Mouse (Mus musculus) spleen, postnatal 36 days (tissue): Measurements from ENCODE around the gene Cd7.
"Not testable (repeated sequence)": the region's sequence is repeated elsewhere in the genome, so short reads cannot be mapped to it uniquely, and the experiment has no call there.

Source experiments
- DNase-seq, 2 experiments: peaks; one replicate each; pipeline ENCODE4 v3.0.0; 2022; ENCODE audit warnings: low spot score in 2 of 2, mixed read lengths in 1 of 2

The Cd7 gene

DNA sequence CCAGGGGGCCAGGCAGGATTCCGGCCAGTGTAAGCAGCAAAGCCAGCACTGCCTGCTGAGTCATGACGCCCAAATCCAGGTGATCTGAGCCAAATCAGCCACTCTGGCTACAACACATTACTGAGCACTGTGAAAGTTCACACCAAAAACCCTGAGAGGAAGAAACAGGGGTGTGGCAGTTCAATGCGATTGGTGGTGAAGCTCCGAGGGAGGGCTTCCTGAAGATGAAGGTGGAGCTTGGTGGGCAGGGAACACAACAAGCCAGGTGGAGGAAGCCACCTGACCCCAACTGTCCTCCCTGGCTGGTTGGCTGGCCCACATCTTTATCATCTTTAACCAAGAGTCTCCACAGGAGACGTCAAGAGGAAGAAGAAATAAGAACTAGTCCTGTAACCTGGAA, at the start of gene Cd7:
Gene Cd7, minus strand, starts transcription at position 117 of the 400 bp plus-strand sequence.
- DNase-seq = peak; percentile 41 to 47

DNA sequence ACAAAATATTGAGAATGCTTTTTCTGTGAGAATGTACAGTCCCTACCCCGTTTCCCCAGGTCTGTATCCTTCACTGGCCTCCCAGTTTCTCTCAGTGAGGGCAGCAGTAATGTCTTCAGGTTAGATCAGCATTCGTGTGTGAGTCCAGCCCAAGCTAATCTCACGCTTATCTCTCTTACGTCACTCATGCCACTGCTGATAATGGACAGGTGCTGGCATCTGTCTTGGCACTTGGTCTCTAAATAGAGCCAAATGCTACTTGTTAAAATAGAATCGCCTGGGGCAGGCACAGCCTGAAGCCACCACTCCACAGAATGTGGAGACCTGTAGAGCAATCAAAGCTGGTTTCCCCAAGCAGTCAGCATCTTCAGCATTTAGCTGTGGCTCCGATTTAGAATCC, 49.8 kb upstream of the Cd7 start:
- no peak for DNase-seq

DNA sequence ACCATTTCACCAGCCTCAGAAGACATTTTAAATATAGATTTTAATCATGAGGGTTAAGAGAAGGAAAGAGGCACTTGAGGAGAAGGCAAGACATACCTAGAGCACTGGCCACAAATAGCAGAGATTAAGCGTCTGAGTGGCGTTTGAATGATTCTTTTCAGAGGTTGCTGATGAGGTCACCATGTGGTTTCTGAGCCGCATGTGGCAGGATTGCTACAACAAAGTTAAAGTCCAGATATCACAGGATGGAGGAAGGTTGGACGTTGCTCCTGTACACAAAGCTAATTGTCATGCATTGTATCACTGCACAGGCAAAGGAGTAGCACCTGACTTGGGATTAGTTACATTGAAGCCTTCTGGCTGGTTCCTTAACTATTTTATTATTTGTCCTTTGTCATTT, 47.1 kb upstream of the Cd7 start:
- DNase-seq = no peak

DNA sequence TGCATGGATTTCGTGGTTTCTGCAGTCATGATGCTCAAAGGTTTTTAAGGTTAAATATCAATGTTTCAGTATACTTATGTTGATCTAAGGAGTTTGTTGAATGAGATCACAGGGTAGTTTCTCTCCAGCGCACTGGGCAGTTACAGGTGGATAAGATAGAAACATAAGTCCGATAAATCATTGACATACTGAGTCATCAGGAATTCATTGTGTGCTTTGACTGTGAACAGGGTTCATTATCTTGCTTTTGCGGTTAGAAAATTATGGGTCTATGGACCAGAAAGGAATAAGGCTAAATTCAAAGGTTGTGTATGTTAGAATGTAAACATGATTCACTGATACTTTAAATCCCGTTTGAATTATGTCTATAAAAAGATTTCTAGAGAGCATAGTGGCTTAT, 46.0 kb upstream of the Cd7 start:
- no peak for DNase-seq

DNA sequence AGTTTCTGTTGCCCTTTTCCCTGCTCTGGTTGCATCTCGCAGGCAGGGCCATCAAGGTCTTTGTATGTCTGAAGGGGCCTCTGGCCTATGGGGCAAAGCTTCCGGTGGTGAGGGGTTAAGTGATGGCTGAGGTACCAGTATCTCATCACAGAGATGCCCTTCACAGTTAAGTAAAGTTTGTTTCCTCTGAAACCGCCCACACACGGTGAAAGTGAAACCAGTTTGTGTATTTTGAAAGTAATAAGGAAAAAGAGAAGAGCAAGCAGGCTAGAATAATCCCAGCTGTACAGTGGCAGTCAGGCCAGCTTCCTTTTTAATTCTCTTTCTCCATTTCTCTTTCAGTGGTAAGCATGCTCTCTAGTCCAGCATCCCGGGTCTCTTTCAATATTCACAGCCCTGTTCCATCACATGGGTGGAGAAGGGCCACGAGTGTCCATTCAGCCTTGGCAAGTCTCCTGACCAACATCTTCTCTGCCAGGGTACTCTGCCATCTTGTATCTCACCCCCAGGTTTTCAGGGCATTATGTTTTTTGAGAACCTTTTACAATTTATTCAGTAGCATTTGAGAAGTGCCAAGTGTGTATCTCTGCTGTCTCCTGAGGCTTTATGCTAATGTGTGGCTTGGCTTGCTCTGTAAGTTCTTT, 43.8 kb upstream of the Cd7 start:
- DNase-seq = peak; percentile 78 to 85

DNA sequence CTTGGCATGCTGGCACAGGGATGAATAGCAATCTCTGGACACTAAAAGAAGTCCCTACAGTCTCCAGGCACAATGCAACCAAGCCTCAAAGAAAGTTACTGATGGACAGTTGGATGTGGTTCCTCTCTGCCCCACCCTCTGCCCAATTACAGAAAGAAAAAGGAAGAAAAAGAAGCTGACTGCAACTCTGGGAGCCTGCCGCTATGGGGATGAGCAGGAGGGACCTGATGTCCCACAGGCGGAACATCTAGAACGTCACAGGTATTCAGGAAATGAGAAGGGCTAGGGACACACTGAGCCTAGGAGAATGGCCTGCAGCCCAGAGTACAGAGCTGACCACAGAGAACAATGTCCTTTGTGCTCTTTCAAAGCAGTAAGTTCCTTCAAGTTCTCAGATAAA, 43.0 kb upstream of the Cd7 start:
- peak in 1 of 2 experiments; percentile 15 for DNase-seq

DNA sequence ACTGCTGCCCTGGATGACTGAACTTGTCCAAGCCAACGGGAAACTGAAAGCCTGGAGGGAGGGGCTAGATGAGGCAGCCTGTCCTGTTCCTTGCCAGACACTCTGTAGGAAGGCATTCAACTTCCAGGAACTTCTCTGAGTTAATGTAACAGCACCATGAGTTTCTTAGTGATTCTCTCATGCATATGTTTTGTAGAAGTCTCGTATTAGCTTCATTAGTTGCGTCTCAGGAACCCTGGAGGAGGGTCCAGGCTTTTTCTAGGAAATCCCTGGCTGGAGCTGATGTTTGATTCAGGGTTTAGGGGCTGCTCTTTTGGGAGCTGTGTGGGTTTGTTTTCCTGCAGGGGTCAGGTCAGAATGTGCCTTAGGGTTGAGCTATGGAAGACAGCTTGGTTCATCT, 41.9 kb upstream of the Cd7 start, which contains the start of gene Sectm1a:
Gene Sectm1a, minus strand, starts transcription at position 101 of the 400 bp plus-strand sequence.
- DNase-seq = no peak

DNA sequence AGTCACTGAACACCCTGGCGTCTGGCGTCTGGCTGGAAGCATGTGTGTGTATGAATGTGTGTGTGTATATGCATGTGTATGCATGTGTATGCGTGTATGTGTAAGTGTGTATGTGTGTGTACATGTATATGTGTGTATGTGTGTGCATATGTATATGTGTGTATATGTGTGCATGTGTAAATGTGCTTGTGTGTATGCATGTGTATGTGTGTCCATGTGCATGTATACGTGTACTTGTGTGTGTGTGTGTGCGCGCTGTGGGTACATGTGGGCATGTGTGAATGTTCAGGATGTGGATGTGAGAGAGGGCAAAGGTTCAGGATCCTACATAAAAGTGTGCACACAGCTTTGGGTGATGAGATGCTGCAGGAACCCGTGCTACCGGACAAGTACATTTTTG, 41.1 kb upstream of the Cd7 start:
- no peak for DNase-seq

DNA sequence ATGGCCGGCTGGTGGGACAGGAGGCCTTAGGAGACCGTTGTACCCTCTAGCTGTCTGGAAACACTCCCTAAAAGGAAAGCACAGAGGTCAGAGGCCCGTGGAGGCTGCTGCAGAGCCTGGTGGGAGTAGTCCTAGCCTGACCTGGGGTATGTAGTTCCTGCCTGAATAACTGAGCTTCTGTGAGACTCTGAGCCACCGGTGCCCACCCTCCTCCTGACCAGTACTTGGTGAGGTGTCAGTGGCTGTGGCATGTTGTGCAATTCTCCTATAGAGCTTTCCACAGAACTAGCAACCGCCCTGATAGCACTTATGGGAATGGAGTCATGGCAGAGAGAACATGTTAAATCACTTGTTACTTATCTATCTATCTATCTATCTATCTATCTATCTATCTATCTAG, 36.4 kb upstream of the Cd7 start:
- DNase-seq = no peak

DNA sequence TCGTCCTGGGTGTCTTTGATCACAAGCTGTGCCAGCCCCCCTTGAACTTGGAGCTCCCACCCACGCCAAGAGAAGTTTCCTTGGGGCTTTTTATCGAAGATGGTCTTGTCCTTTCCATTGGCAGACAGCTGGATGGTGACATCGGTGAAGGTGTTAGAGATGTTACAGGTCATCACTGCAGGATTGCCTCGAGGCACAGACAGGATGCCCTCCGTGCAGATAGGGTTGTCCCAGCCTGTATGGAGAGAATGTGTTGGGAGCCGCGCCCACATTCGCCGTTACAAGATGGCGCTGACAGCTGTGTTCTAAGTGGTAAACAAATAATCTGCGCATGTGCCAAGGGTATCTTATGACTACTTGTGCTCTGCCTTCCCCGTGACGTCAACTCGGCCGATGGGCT, 30.4 kb upstream of the Cd7 start:
- not testable (repeated sequence) for DNase-seq

DNA sequence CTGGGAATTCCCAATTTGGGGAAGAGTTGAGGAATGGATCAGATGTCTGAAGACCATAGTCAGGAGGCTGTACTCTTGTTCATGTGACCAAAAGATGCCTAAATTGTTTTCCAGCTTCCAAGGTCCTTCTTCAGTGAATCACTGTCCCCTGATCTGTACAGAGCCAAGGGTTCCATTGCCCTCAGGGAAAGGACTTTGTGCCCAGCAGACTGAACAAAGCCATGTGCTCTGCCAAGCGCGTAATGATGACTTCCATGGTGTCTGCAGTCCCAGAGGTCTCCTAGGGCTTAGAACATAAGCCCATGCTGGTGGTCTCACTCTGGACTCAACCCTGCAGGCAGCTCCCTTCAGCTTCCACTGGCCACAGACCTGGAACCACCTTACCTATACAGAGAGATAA, 28.7 kb upstream of the Cd7 start:
- no peak for DNase-seq

DNA sequence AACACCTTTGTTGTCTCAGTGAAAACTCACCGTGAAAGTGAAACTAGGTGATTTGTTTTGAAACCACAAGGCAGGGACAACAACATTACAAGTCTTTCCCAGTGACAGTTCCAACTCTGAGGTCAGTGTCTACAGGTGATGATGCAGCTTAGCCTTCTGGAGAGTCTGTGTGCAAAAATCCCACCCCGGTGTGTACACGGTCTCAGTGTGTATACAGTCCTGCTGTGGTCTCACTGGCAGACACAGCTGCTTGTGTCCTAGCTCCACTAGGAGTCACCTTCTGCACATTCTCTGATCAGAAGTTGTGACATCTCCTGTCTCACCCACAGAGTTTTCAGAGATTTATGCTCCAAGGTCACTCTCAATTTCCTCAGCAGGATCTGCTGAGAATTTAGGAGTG, 25.0 kb upstream of the Cd7 start:
- no peak for DNase-seq

DNA sequence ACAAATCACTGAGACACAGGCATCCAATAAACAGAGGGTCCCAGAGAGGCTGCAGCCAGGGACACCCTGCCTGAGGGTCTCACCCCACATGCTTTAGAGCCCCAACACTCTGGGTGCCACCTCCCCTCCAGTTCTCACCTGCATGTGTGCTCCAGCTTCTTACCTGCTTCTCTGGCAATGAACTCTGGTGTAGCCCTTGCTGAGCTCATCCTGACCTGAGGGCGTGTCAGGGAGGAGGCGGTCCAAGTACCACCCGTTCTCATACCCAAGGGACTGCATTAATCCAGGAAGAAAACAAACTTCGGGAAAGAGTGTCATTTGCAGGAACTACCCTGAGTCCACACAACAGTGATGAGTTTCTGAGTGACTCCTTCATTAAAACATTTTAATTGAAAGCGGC, 24.2 kb upstream of the Cd7 start, which contains the start of gene Sectm1b:
Gene Sectm1b, minus strand, starts transcription at position 191 of the 400 bp plus-strand sequence.
- no peak for DNase-seq

DNA sequence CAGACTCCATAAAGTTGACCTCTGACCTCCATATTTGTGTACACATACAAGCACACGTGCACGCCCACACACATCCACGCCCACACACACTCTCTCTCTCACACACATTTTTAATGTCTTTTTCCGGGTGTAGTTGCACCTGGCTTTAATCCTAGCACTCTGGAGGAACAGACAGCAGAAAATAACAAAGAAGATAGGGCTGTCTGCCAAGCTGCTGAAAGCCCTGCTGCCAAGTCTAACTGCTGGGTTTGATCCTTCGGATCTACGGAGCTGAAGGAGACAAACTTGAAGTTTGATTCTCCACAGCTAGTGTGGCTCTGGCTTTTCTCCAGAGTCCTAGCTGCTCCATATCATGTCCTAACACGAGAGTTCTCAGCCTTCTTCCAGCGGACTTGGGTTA, 22.4 kb upstream of the Cd7 start:
- DNase-seq = no peak

DNA sequence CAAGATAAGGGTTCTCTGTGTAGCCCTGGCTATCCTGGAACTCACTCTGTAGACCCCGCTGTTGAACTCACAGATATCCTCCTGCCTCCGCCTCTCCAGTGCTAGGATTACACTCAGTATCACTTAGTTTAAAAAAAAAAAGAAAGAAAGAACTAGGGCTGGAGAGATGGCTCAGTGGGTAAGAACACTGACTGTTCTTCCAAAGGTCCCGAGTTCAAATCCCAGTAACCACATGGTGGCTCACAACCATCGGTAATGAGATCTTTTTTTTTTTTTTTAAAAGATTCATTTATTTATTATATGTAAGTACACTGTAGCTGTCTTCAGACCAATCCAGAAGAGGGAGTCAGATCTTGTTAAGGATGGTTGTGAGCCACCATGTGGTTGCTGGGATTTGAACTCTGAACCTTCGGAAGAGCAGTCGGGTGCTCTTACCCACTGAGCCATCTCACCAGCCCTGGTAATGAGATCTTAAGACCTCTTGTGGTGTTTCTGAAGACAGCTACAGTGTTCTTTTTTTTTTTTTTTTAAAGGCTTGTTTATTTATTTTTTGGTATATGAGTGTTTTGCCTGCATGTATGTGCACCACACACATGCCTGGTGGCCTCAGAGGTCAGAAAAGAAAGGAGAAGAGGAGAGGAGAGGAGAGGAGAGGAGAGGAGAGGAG, 21.3 kb upstream of the Cd7 start:
- DNase-seq = not testable (repeated sequence)

DNA sequence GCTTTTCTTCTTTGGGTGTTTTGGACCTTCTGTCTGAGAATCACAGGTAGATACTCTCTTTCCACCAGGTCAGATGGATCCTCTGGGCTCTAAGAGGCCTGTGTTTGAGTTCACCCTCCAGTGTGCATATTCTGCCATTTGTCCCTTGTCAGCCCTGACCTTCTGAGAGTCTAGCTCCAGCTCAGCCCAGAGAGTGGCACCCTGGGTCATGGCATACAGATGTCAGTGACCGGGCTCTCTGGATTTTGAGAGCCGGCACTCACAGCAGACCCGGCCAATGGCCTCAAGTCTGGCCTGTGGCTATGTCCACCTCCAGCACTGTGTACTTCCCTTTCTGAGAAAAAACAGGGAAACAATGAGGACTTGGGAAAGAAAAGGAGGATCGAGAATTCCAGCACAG, 20.3 kb upstream of the Cd7 start:
- DNase-seq = no peak

DNA sequence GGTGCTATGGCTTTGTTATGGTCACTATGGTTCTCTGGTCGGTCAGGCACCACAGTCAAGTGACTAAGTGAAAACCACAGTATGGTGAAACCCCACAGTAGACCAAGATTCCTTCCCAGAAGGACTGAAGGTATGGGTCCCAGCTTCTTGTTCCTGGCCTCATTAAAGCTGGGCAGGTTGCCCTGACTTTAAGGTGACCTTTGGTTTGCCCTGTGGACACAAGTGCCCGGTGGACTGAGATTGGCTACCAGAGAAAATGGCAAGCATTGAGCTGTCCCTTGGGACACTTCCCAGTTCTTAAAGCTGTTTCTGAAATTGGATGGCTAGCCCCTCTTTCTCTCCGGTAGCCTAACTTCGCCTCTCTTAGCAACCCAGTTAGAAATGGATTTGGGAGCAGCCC, 19.7 kb upstream of the Cd7 start:
- DNase-seq = no peak

DNA sequence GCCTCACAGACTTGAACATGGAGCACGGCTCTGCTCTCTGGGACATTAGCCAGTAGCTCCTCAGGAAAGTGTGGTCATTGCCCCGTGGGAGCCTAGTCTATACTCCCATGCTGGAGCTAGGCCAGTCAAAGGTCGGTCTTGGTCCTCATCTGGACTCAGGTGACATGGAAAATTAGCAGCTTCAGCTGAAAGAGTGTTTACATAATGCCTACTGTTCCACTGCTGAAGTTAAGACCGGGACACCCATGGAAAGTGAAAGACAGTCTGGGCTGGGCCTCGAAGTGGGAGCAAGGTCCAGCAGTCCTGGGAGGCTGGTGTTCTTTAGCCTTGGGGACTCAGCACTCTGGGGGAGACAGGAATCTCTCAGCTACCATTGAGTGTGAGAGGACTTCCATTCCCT, 18.9 kb upstream of the Cd7 start:
- DNase-seq = no peak

DNA sequence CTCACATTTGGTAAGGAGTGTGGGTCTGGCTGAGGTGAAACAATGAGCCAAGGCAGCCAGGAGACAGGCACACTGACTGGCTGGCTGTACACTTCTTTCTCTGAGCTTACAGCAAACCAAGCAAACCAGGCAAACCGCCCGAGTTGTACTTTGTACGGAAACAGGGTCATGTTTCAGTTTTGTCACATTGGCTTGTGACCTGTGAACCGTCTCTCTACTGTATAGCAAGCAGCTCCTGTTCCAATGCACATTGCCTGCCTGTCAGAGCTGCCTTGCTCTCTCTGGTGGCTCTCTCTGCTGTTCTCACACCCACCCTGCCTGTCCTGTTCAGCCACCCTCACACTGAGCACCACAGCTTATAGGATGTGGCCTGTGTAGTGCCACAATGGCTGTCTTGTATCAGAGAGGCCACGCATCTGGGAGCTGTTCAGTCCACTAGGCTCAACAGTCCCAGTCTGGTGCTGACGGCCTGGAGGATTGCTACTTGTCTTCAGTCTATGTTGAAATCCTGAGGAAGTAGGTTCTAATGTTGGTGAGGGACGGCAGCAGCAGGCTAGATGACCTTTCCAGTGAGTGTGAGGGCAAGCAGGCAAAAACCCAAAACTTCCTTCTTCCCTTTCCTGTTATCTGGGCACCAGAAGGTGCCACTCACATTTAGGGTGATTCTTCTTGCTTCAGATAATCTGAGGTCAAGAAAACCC, 17.5 kb upstream of the Cd7 start:
- DNase-seq = no peak

DNA sequence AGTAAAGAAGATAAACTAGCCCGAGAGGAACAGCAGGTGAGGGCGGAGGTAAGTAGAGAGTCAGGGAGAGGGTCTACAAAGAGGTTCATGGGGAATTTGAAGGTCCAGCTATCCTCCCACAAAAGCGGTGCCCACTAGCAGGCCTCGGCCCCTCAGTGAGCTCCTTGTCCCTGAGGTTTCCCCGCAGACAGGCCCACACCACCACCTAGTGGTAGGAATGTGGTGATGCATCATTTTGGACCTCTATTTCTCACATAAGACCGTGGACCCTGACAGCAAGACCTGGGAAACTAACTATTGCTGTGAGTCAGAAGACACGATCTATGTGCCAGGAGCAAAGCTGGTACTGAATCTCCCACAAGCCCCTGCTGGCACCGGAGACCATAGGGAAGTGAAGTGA, 14.3 kb upstream of the Cd7 start:
- DNase-seq = peak; percentile 49 to 57

DNA sequence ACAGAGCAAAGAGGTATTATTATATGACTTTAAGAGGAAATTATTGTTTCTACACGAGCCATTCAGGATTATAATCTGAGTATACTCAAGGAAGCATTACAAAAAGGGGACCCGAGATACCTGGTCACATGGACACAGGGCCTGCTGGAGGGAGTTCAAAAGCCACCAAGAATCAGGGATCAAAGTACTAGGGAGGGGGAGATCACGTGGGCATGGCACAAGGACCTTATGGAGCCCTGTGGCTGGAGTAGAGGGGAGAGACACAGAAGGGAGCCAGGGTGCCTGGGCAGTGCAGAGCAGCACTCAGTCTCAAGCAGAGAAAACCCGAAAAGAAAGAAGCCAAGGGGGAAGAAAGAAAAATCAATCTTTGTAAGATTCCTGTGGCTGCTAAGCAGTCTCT, 13.2 kb upstream of the Cd7 start:
- no peak for DNase-seq

DNA sequence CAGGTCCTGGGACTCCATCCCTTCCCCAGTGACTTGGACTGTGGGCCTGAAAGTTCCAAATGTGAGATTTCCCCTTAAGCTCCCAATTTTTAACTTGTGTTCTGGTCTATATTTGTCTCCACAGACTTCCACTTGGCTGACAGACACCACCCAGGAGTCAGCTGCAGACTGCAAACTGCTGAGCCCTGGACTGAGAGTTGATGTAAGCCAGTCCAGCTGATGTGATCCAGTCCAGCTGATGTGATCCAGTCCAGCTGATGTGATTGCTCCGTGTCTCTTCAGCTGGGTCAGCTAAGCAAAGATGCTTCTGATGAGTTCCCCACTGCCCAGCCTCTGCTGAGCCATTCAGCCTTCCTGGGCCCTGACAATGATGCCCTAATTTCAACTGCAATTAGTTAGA, 12.6 kb upstream of the Cd7 start:
- no peak for DNase-seq

DNA sequence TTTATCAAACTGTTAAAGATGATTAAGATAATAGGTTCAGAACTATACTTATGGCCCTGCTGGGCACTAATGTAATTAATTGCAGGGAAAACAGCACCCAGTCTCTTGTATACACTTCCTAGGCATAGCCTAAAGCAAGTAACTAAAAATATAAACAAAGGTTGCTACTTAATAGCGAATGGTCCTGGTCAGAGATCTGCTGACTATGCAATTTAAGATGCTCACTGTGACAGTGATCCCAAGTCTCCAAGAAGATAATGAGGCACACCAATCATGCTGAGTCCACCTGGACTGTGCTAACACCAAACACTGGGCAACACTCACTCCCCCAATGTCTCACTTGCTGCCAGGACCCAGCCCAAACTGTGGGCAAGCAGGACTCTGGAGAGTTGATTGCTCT, 10.6 kb upstream of the Cd7 start:
- no peak for DNase-seq
